Mouse (Mus musculus) megakaryocyte-erythroid progenitor cell, adult 5-6 weeks (primary cell): Measurements from ENCODE around the gene Fam172a. TPM values are rescaled to one million over a fixed set of nuclear protein-coding genes. Genes with fewer than 3 reads are reported as not detected.

Experiments used
- ATAC-seq: replicated peaks from 2 replicates; pipeline ENCODE4 v1.8.0; 2016; ENCODE audit warnings: mild to moderate bottlenecking, inconsistent platforms; ENCODE audit not compliant: severe bottlenecking, poor library complexity, low FRiP score, low TSS enrichment
- total RNA-seq, 2 experiments: library from RNA; stranded (forward) in 1 of 2; stranded (reverse) in 1 of 2; fragments of 200-1000, 215-1000 nt in 1 of 2; fragments of >200 nt in 1 of 2; fragmentation: Nextera tagmentation in 1 of 2; gene quantifications; 2 replicates each; pipeline ENCODE4 v1.2.3; 2014 to 2017

Fam172a gene
- total RNA-seq, 2 experiments from 2014 or later: 29.0 to 31.2 TPM

- ATAC-seq: no peak
Measured at GRCm38 (mm10) chr13:78095071-78095973, 393.5 kb downstream of the Fam172a start.

DNA sequence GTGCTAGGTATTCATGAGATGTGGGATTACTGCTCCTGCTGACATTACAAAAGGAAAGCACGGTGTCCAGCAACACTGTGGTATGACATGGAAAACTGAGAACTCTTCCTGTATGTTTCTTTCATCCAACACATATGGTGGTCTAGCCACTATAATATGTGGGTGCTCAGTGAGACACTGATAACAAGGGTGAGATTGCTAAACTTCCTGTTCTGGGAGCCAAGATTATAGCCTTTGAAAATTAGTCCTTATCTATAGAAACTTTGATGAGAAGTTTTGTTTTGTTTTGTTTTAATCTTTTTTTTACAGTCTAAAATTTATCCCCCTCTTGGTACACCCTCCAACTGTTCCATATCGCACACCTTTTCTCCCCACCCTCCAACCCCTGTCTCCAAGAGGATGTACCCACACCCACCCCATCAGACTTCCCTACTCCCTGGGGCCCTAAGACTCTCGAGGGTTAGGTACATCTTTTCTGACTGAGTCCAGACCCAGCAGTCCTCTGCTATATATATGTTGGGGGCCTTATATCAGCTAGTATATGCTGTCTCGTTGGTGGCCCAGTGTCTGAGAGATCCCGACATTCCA lies 397.1 kb downstream of the Fam172a start:
- no peak for ATAC-seq

GRCm38 (mm10) chr13:78099746-78100530 lies 398.1 kb downstream of the Fam172a start:
- no peak for ATAC-seq

DNA sequence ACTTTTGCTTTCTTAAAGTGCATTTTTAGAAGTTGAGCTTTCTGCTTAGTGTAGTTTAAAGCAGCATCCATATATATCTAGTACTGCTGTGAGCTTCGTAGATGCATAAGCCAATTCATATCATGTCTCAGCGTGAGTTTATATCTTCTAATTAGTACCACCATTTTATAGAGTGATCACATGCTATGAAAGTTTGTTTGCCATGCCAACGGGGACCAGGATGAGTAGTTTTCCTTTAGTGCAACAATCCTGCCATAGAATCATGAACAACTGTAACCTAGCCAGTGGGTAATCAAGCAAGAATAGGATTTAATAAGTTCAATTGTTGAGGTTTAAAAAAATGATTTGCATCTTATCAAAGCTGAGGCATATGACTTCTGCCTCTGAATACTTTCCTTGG lies 398.8 kb downstream of the Fam172a start:
- no peak for ATAC-seq

DNA sequence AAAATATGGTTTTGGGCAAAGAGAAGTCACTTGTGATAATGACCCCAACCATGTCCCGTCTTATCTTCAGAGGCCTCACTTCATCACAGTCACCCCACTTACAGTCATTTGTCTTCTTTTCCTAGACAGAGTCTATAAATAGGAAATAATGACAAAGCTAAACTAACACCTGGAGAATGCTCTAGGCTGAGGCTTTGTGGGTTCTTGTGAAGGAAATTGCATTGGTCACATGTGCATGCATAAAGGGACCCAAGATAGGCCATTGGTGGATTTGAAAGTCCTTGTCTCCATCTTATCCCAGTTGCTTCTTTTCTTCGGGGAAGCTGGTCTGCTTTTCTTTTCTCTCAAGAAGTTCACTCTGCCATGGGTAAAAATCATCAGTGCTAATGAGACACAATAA lies 400.5 kb downstream of the Fam172a start:
- ATAC-seq: no peak

- ATAC-seq: no peak
Measured at GRCm38 (mm10) chr13:78104851-78105250, 403.0 kb downstream of the Fam172a start.

GRCm38 (mm10) chr13:78110648-78111047 lies 408.8 kb downstream of the Fam172a start:
- ATAC-seq: no peak

GRCm38 (mm10) chr13:78113978-78114377 lies 412.1 kb downstream of the Fam172a start:
- ATAC-seq: no peak

- no peak for ATAC-seq
Measured at GRCm38 (mm10) chr13:78118715-78119114, 416.9 kb downstream of the Fam172a start.

GRCm38 (mm10) chr13:78121991-78122390 lies 420.2 kb downstream of the Fam172a start:
- ATAC-seq: no peak

- ATAC-seq: no peak
Measured at GRCm38 (mm10) chr13:78123911-78124426, 422.1 kb downstream of the Fam172a start.

DNA sequence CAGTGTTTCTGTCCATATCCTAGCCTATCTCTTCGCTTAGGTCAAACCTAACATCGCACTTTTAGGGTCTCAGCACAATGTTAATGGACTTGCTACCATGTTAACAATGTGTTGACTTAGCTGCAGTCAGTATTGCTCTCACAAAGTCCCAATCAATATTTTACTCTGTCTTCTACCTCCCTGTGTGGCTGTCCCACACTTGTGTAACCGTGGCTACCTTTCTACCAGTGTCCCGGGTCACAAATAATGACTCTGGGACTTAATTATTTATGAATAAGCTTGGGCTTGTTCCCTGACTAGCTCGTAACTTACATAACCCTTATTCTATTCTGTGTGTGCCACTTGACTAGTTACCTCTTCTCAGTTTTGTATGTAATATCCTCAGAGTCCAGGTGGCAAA lies 455.6 kb downstream of the Fam172a start:
- ATAC-seq: no peak

- ATAC-seq: 0 out of 2 replicates have a peak, but pooled peaks have one; percentile 13
Measured at GRCm38 (mm10) chr13:78162149-78162548, 460.3 kb downstream of the Fam172a start.

DNA sequence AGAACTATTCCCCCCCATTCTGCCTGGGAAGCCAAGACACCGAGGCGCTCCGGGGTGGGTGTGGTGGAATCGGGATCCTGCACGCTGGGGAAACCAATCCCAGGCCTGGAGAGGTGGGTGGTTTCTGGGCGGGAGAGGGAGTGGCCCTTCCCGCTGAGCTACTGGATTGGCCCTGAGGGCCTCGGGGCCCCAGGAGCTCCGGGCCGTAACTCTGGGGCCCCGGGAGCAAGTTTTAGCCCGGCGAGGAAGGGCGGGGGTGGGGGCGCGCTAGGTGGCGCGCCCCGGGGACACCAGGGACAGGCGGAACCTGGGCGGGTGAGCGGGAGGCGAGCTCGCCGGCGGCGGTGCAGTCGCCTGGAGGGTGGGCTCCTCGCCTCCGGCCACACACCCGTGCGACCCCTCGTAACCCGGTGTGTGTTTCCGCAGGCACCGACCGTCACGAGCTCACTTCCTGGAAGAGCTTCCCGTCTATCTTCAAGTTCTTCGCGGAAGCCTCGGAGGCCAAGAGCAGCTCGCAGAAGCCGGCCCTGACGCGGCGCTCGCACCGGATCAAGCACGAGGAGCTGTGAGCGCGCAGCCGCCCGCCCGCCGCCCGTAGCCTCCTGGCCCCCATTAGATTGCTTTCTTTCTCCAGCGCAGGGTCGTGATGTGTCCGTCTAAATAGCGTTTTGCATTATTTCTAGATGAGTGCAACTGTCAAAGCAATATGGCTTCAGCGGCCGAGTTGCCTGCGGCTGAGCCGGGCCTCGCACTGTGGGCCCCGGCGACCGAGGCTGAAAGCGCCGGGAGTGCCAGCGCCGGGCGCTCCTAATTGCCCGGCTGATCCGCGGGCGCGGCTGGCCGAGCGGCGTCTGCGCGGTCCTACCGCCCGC lies 461.5 kb downstream of the Fam172a start:
- ATAC-seq: peak; percentile 95

DNA sequence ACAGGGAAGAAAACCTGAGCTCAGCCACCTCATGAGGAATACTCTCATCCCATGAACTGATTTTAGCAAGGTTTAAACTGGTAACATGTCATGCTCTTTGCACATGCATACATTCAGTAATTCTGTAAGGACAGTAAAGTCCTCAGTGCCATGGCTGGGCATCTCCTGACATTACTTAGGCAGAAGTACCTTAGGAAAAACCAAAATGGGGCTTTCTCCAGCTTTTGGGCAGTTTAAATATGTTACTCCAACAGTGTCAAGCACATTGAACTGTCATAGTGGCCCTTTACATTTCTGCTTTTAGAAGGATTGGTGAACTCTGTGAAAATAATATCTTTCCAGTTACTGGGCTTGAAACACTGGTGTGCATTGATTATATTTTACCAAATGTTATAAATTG lies 463.1 kb downstream of the Fam172a start:
- no peak for ATAC-seq

DNA sequence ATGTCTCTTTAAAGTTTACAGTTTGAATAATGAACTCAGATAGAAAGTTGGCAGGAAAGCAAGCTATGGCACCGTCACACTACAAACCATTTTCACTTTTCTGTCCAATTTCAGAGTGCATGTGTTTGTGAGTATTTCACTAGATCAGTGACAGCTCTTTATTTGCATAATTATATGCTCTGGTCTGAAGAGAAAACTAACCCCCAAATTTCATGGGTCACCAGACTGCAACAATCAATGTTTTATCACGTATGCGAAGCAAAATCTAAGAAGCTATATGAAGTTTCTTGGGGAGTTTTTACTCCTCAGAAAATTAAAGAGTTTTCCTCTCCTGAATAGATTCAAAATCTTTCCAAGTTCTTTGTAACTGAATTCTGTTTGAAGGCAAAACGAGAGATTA lies 466.3 kb downstream of the Fam172a start:
- ATAC-seq: no peak

GRCm38 (mm10) chr13:78171320-78171719 lies 469.5 kb downstream of the Fam172a start:
- ATAC-seq: peak; percentile 83

GRCm38 (mm10) chr13:78171984-78172636 lies 470.3 kb downstream of the Fam172a start:
- no peak for ATAC-seq
